Mouse (Mus musculus): ENCODE measurements at regions not wholly inside any gene's neighbourhood (a gene's known extent, or its start where the extent isn't known, plus 50 kb on each side); places are given as distances from the start of the nearest gene placed in this dataset.

GRCm38 (mm10) chr2:9360020-9360419 lies 521.0 kb upstream of the 4930412O13Rik start:
- Histone ChIP-seq H3K4me2 (ENCODE audit: low read length) (no peak overlapping the region), H3K9me3 (ENCODE audit: control insufficient read depth, low read length) (no peaks in the 10 kb centered on the region), H3K27ac (ENCODE audit: low read depth) (no peak overlapping the region), H3K27me3 (replicated peaks; ENCODE audit: control insufficient read depth, insufficient read depth, low read length) (no peaks in the 10 kb centered on the region), H3K9ac (ENCODE audit: low read length) (no peak overlapping the region), H3K4me3 (ENCODE audit: low read depth, low read length) (no peak overlapping the region), H3K4me1 (replicated peaks; ENCODE audit: control insufficient read depth, insufficient read depth, low read length) (no peaks in the 10 kb centered on the region), H3K36me3 (ENCODE audit: control insufficient read depth, insufficient read depth, low read length) (no peaks in the 10 kb centered on the region)
- DNase-seq (ENCODE audit: low spot score), result no peak
- 67% methylated on average over 4 of the region's 4 CpGs for WGBS
- ATAC-seq (replicated peaks; ENCODE audit: low FRiP score, low TSS enrichment, low read depth), result no peak

- Histone ChIP-seq H3K27ac (ENCODE audit: low read depth) (no peak overlapping the region), H3K27me3 (replicated peaks; ENCODE audit: control insufficient read depth, insufficient read depth, low read length) (no peaks in the 10 kb centered on the region), H3K9me3 (ENCODE audit: control insufficient read depth, low read length) (no peaks in the 10 kb centered on the region), H3K36me3 (ENCODE audit: control insufficient read depth, insufficient read depth, low read length) (no peaks in the 10 kb centered on the region), H3K4me1 (replicated peaks; ENCODE audit: control insufficient read depth, insufficient read depth, low read length) (no peaks in the 10 kb centered on the region), H3K4me2 (ENCODE audit: low read length) (no peak overlapping the region), H3K9ac (ENCODE audit: low read length) (no peak overlapping the region), H3K4me3 (ENCODE audit: low read depth, low read length) (no peak overlapping the region)
- ATAC-seq (replicated peaks; ENCODE audit: low FRiP score, low TSS enrichment, low read depth) (no peak), DNase-seq (ENCODE audit: low spot score) (no peak)
- 89% methylated on average over 8 of the region's 8 CpGs for WGBS
Observed at GRCm38 (mm10) chr2:9367801-9368584, 513.1 kb upstream of the 4930412O13Rik start.

- DNase-seq (ENCODE audit: low spot score) (no peak), ATAC-seq (replicated peaks; ENCODE audit: low FRiP score, low TSS enrichment, low read depth) (no peak)
- Histone ChIP-seq H3K27me3 (replicated peaks; ENCODE audit: control insufficient read depth, insufficient read depth, low read length) (no peaks in the 10 kb centered on the region), H3K4me2 (ENCODE audit: low read length) (no peak overlapping the region), H3K4me1 (replicated peaks; ENCODE audit: control insufficient read depth, insufficient read depth, low read length) (no peaks in the 10 kb centered on the region), H3K36me3 (ENCODE audit: control insufficient read depth, insufficient read depth, low read length) (no peaks in the 10 kb centered on the region), H3K27ac (ENCODE audit: low read depth) (no peak overlapping the region), H3K9me3 (ENCODE audit: control insufficient read depth, low read length) (no peaks in the 10 kb centered on the region), H3K9ac (ENCODE audit: low read length) (no peak overlapping the region), H3K4me3 (ENCODE audit: low read depth, low read length) (no peak overlapping the region)
- 71% methylated on average over 4 of the region's 4 CpGs for WGBS
Observed at GRCm38 (mm10) chr2:9369572-9369971, 511.5 kb upstream of the 4930412O13Rik start.

GRCm38 (mm10) chr2:9386566-9386965 lies 494.5 kb upstream of the 4930412O13Rik start:
- Histone ChIP-seq H3K4me2 (ENCODE audit: low read length) (no peak overlapping the region), H3K4me3 (ENCODE audit: low read depth, low read length) (no peak overlapping the region), H3K36me3 (ENCODE audit: control insufficient read depth, insufficient read depth, low read length) (no peaks in the 10 kb centered on the region), H3K27me3 (replicated peaks; ENCODE audit: control insufficient read depth, insufficient read depth, low read length) (no peaks in the 10 kb centered on the region), H3K27ac (ENCODE audit: low read depth) (no peak overlapping the region), H3K9ac (ENCODE audit: low read length) (no peak overlapping the region), H3K9me3 (ENCODE audit: control insufficient read depth, low read length) (no peaks in the 10 kb centered on the region), H3K4me1 (replicated peaks; ENCODE audit: control insufficient read depth, insufficient read depth, low read length) (no peaks in the 10 kb centered on the region)
- WGBS, result 86% methylated on average over 2 of the region's 2 CpGs
- no peak for DNase-seq (ENCODE audit: low spot score)
- ATAC-seq (replicated peaks; ENCODE audit: low FRiP score, low TSS enrichment, low read depth), result no peak

- Histone ChIP-seq H3K27me3 (replicated peaks; ENCODE audit: control insufficient read depth, insufficient read depth, low read length) (no peaks in the 10 kb centered on the region), H3K27ac (ENCODE audit: low read depth) (no peak overlapping the region), H3K4me1 (replicated peaks; ENCODE audit: control insufficient read depth, insufficient read depth, low read length) (no peaks in the 10 kb centered on the region), H3K9ac (ENCODE audit: low read length) (no peak overlapping the region), H3K9me3 (ENCODE audit: control insufficient read depth, low read length) (no peaks in the 10 kb centered on the region), H3K36me3 (ENCODE audit: control insufficient read depth, insufficient read depth, low read length) (no peaks in the 10 kb centered on the region), H3K4me2 (ENCODE audit: low read length) (no peak overlapping the region), H3K4me3 (ENCODE audit: low read depth, low read length) (no peak overlapping the region)
- no peak for ATAC-seq (replicated peaks; ENCODE audit: low FRiP score, low TSS enrichment, low read depth)
- WGBS, result 18% methylated on average over 3 of the region's 3 CpGs
- DNase-seq (ENCODE audit: low spot score), result no peak
Observed at GRCm38 (mm10) chr2:9388058-9388457, 493.0 kb upstream of the 4930412O13Rik start.

GRCm38 (mm10) chr2:9395379-9395999 lies 485.6 kb upstream of the 4930412O13Rik start:
- H3K9ac ChIP-seq (ENCODE audit: low read length), result no peak overlapping the region
- no peaks in the 10 kb centered on the region for H3K36me3 ChIP-seq (ENCODE audit: control insufficient read depth, insufficient read depth, low read length)
- no peak overlapping the region for H3K27ac ChIP-seq (ENCODE audit: low read depth)
- 0 out of 2 replicates have a peak, but pooled peaks have one; percentile 47 for ATAC-seq (replicated peaks; ENCODE audit: low FRiP score, low TSS enrichment, low read depth)
- no peak overlapping the region for H3K4me2 ChIP-seq (ENCODE audit: low read length)
- no peak for DNase-seq (ENCODE audit: low spot score)
- H3K4me3 ChIP-seq (ENCODE audit: low read depth, low read length), result no peak overlapping the region
- H3K9me3 ChIP-seq (ENCODE audit: control insufficient read depth, low read length), result no peaks in the 10 kb centered on the region
- no peaks in the 10 kb centered on the region for H3K27me3 ChIP-seq (replicated peaks; ENCODE audit: control insufficient read depth, insufficient read depth, low read length)
- no peaks in the 10 kb centered on the region for H3K4me1 ChIP-seq (replicated peaks; ENCODE audit: control insufficient read depth, insufficient read depth, low read length)
- 67% methylated on average over 9 of the region's 9 CpGs for WGBS

GRCm38 (mm10) chr2:9401461-9401860 lies 479.6 kb upstream of the 4930412O13Rik start:
- no peaks in the 10 kb centered on the region for H3K27me3 ChIP-seq (replicated peaks; ENCODE audit: control insufficient read depth, insufficient read depth, low read length)
- H3K4me3 ChIP-seq (ENCODE audit: low read depth, low read length), result no peak overlapping the region
- H3K4me1 ChIP-seq (replicated peaks; ENCODE audit: control insufficient read depth, insufficient read depth, low read length), result no peaks in the 10 kb centered on the region
- no peak for DNase-seq (ENCODE audit: low spot score)
- H3K4me2 ChIP-seq (ENCODE audit: low read length), result no peak overlapping the region
- H3K9ac ChIP-seq (ENCODE audit: low read length), result no peak overlapping the region
- no peaks in the 10 kb centered on the region for H3K9me3 ChIP-seq (ENCODE audit: control insufficient read depth, low read length)
- H3K36me3 ChIP-seq (ENCODE audit: control insufficient read depth, insufficient read depth, low read length), result no peaks in the 10 kb centered on the region
- no peak for ATAC-seq (replicated peaks; ENCODE audit: low FRiP score, low TSS enrichment, low read depth)
- WGBS, result 79% methylated on average over 7 of the region's 7 CpGs
- H3K27ac ChIP-seq (ENCODE audit: low read depth), result no peak overlapping the region

- Histone ChIP-seq H3K4me3 (ENCODE audit: low read depth, low read length) (no peak overlapping the region), H3K4me2 (ENCODE audit: low read length) (no peak overlapping the region), H3K9me3 (ENCODE audit: control insufficient read depth, low read length) (no peaks in the 10 kb centered on the region), H3K9ac (ENCODE audit: low read length) (no peak overlapping the region), H3K27me3 (replicated peaks; ENCODE audit: control insufficient read depth, insufficient read depth, low read length) (no peaks in the 10 kb centered on the region), H3K36me3 (ENCODE audit: control insufficient read depth, insufficient read depth, low read length) (no peaks in the 10 kb centered on the region), H3K4me1 (replicated peaks; ENCODE audit: control insufficient read depth, insufficient read depth, low read length) (no peaks in the 10 kb centered on the region), H3K27ac (ENCODE audit: low read depth) (no peak overlapping the region)
- WGBS, result 81% methylated on average over 2 of the region's 2 CpGs
- ATAC-seq (replicated peaks; ENCODE audit: low FRiP score, low TSS enrichment, low read depth) (no peak), DNase-seq (ENCODE audit: low spot score) (no peak)
Observed at GRCm38 (mm10) chr2:9402281-9402680, 478.8 kb upstream of the 4930412O13Rik start.

- Histone ChIP-seq H3K4me2 (ENCODE audit: low read length) (no peak overlapping the region), H3K36me3 (ENCODE audit: control insufficient read depth, insufficient read depth, low read length) (no peaks in the 10 kb centered on the region), H3K9ac (ENCODE audit: low read length) (no peak overlapping the region), H3K4me3 (ENCODE audit: low read depth, low read length) (no peak overlapping the region), H3K4me1 (replicated peaks; ENCODE audit: control insufficient read depth, insufficient read depth, low read length) (no peaks in the 10 kb centered on the region), H3K27ac (ENCODE audit: low read depth) (no peak overlapping the region), H3K27me3 (replicated peaks; ENCODE audit: control insufficient read depth, insufficient read depth, low read length) (no peaks in the 10 kb centered on the region), H3K9me3 (ENCODE audit: control insufficient read depth, low read length) (no peaks in the 10 kb centered on the region)
- 32% methylated on average over 7 of the region's 7 CpGs for whole genome bisulfite sequencing
- no peak for ATAC-seq (replicated peaks; ENCODE audit: low FRiP score, low TSS enrichment, low read depth)
- DNase-seq (ENCODE audit: low spot score), result no peak
Observed at GRCm38 (mm10) chr2:9409075-9409474, 472.0 kb upstream of the 4930412O13Rik start.

Measured in intestine, embryonic 14.5 days (tissue).